Mouse (Mus musculus) CH12.LX (cell line): ENCODE measurements around the gene Nek9. TPM values are rescaled to one million over a fixed set of nuclear protein-coding genes. Genes with fewer than 3 reads are reported as not detected.

Experiments used
- DNase-seq: peaks from one replicate; pipeline ENCODE4 v3.0.0-alpha.2; 2013; ENCODE audit errors: extremely low read depth
- H3K27ac ChIP-seq: 2 replicates; pipeline ENCODE4 v1.5.1; 2012; ENCODE audit warnings: low read depth, mild to moderate bottlenecking, control low read depth, moderate library complexity; ENCODE audit not compliant: insufficient read depth
- H3K27me3 ChIP-seq: replicated peaks from 2 replicates; pipeline ENCODE3; 2012; ENCODE audit warnings: inconsistent platforms
- H3K36me3 ChIP-seq, 2 experiments: replicated peaks in 1 of 2; 2 replicates each; pipeline versions ENCODE3 to v1.6.1; 2012; ENCODE audit warnings: inconsistent platforms in 1 of 2, low read length in 1 of 2, mild to moderate bottlenecking in 1 of 2, mixed read lengths in 1 of 2, moderate library complexity in 1 of 2; ENCODE audit not compliant: control insufficient read depth in 1 of 2, insufficient read depth in 1 of 2
- H3K4me1 ChIP-seq, 2 experiments: 2 replicates each; pipeline ENCODE4 v1.6.1; 2012; ENCODE audit warnings: inconsistent platforms in 1 of 2, moderate library complexity in 1 of 2; ENCODE audit not compliant: insufficient read depth in 2 of 2, control insufficient read depth in 1 of 2
- H3K4me2 ChIP-seq: 2 replicates; pipeline ENCODE4 v1.6.1; 2012; ENCODE audit warnings: low read depth, mild to moderate bottlenecking, control low read depth; ENCODE audit not compliant: poor library complexity, insufficient read depth, severe bottlenecking
- H3K4me3 ChIP-seq, 3 experiments: fragments of 150-350 bp in 1 of 3; sonication (generic) in 1 of 3; replicated peaks in 1 of 3; 2 replicates each; pipeline versions ENCODE3 to v1.5.1; 2011 to 2012; ENCODE audit warnings: low read depth in 2 of 3, low read length in 2 of 3, mild to moderate bottlenecking in 2 of 3, moderate library complexity in 2 of 3, control low read depth in 1 of 3, improper control_type of control experiment in 1 of 3, inconsistent platforms in 1 of 3, mixed read lengths in 1 of 3; ENCODE audit not compliant: poor library complexity in 1 of 3
- H3K79me2 ChIP-seq: replicated peaks from 2 replicates; pipeline ENCODE4 v1.6.1; 2012; ENCODE audit warnings: mild to moderate bottlenecking, moderate library complexity; ENCODE audit not compliant: control insufficient read depth, poor library complexity, insufficient read depth, severe bottlenecking; ENCODE audit errors: extremely low read depth
- H3K9ac ChIP-seq: 2 replicates; pipeline ENCODE4 v1.6.1; 2012; ENCODE audit warnings: low read depth, mild to moderate bottlenecking, control low read depth, moderate library complexity; ENCODE audit not compliant: insufficient read depth
- H3K9me3 ChIP-seq: replicated peaks from 2 replicates; pipeline ENCODE3; 2012; ENCODE audit warnings: low read length, inconsistent platforms, mixed read lengths
- CTCF ChIP-seq, 2 experiments: IDR thresholded peaks in 1 of 2; conservative IDR thresholded peaks in 1 of 2; 2 replicates each; pipeline ENCODE4 v1.5.1; 2011 to 2012; ENCODE audit warnings: low read depth in 2 of 2, low read length in 2 of 2, improper control_type of control experiment in 1 of 2, inconsistent platforms in 1 of 2, mild to moderate bottlenecking in 1 of 2, moderate library complexity in 1 of 2
- E2F4 ChIP-seq: IDR thresholded peaks from 2 replicates; pipeline ENCODE4 v1.6.1; 2011; ENCODE audit warnings: low read depth, low read length, improper control_type of control experiment; ENCODE audit not compliant: insufficient replicate concordance
- ELF1 ChIP-seq: IDR thresholded peaks from 2 replicates; pipeline ENCODE4 v1.6.1; 2014; ENCODE audit warnings: low read depth, mild to moderate bottlenecking, inconsistent platforms, low read length, improper control_type of control experiment
- EP300 ChIP-seq: IDR thresholded peaks from 2 replicates; pipeline ENCODE4 v1.6.1; 2011; ENCODE audit warnings: low read length, improper control_type of control experiment
- ETS1 ChIP-seq: conservative IDR thresholded peaks from 2 replicates; pipeline ENCODE4 v1.6.1; 2012; ENCODE audit warnings: low read depth, mild to moderate bottlenecking, inconsistent platforms, low read length, improper control_type of control experiment, moderate library complexity
- GABPA ChIP-seq: IDR thresholded peaks from 2 replicates; pipeline ENCODE4 v1.6.1; 2012; ENCODE audit warnings: low read depth, low read length, improper control_type of control experiment, inconsistent platforms; ENCODE audit not compliant: insufficient replicate concordance
- MAFK ChIP-seq: IDR thresholded peaks from 2 replicates; pipeline ENCODE4 v1.6.1; 2011; ENCODE audit warnings: low read length, improper control_type of control experiment; ENCODE audit not compliant: insufficient replicate concordance
- MAX ChIP-seq: IDR thresholded peaks from 2 replicates; pipeline ENCODE4 v1.6.1; 2011; ENCODE audit warnings: low read length, improper control_type of control experiment
- MAZ ChIP-seq: IDR thresholded peaks from 2 replicates; pipeline ENCODE4 v1.6.1; 2012; ENCODE audit warnings: low read depth, mild to moderate bottlenecking, inconsistent platforms, low read length, improper control_type of control experiment, moderate library complexity
- MYC ChIP-seq: IDR thresholded peaks from 2 replicates; pipeline ENCODE4 v1.6.1; 2011; ENCODE audit warnings: low read depth, mild to moderate bottlenecking, improper control_type of control experiment, low read length
- NELFE ChIP-seq: IDR thresholded peaks from 2 replicates; pipeline ENCODE4 v1.6.1; 2011; ENCODE audit warnings: low read depth, low read length, improper control_type of control experiment
- NRF1 ChIP-seq: IDR thresholded peaks from 2 replicates; pipeline ENCODE4 v1.6.1; 2014; ENCODE audit warnings: low read depth, mild to moderate bottlenecking, inconsistent platforms, low read length, improper control_type of control experiment, moderate library complexity
- PAX5 ChIP-seq: IDR thresholded peaks from 2 replicates; pipeline ENCODE4 v1.6.1; 2012; ENCODE audit warnings: low read length, inconsistent platforms, mixed read lengths
- POLR2A ChIP-seq: IDR thresholded peaks from 2 replicates; pipeline ENCODE4 v1.6.1; 2011; ENCODE audit warnings: low read depth, mild to moderate bottlenecking, improper control_type of control experiment, low read length
- POLR2AphosphoS2 ChIP-seq: IDR thresholded peaks from 2 replicates; pipeline ENCODE4 v1.6.1; 2011; ENCODE audit warnings: low read depth, low read length, improper control_type of control experiment
- RAD21 ChIP-seq: IDR thresholded peaks from 2 replicates; pipeline ENCODE4 v1.6.1; 2011; ENCODE audit warnings: low read depth, mild to moderate bottlenecking, low read length, improper control_type of control experiment, moderate library complexity
- SMC3 ChIP-seq: IDR thresholded peaks from 2 replicates; pipeline ENCODE4 v1.6.1; 2011; ENCODE audit warnings: low read depth, low read length, improper control_type of control experiment
- TCF12 ChIP-seq: IDR thresholded peaks from 2 replicates; pipeline ENCODE4 v1.6.1; 2014; ENCODE audit warnings: low read depth, mild to moderate bottlenecking, inconsistent platforms, low read length, improper control_type of control experiment
- USF1 ChIP-seq: IDR thresholded peaks from 2 replicates; pipeline ENCODE4 v1.6.1; 2014; ENCODE audit warnings: low read depth, mild to moderate bottlenecking, inconsistent platforms, low read length, improper control_type of control experiment
- USF2 ChIP-seq: conservative IDR thresholded peaks from 2 replicates; pipeline ENCODE4 v1.6.1; 2011; ENCODE audit warnings: low read depth, low read length, improper control_type of control experiment
- ZC3H11A ChIP-seq: IDR thresholded peaks from 2 replicates; pipeline ENCODE4 v1.6.1; 2012; ENCODE audit warnings: low read depth, mild to moderate bottlenecking, inconsistent platforms, low read length, improper control_type of control experiment
- ZKSCAN1 ChIP-seq: IDR thresholded peaks from 2 replicates; pipeline ENCODE4 v1.6.1; 2012; ENCODE audit warnings: low read depth, inconsistent platforms, low read length, improper control_type of control experiment, borderline replicate concordance
- ZNF384 ChIP-seq: IDR thresholded peaks from 2 replicates; pipeline ENCODE4 v1.6.1; 2012; ENCODE audit warnings: low read depth, low read length, improper control_type of control experiment, inconsistent platforms
- dilution Hi-C: fragments of 300-500 bp; cut with MboI; formaldehyde crosslinking; loops from 2 replicates; pipeline ENCODE4 v1.14.3; 2020; ENCODE audit warnings: low sequenced_read_pairs; ENCODE audit not compliant: extremely low pct_unique_long_range_greater_than_20kb, extremely low pct_ligation_motif_present
- in situ Hi-C: fragments of 300-500 bp; cut with MboI; formaldehyde crosslinking; loops from 3 replicates; pipeline ENCODE4 v1.14.3; 2019; ENCODE audit warnings: low sequenced_read_pairs, low pct_ligation_motif_present, low pct_unique_long_range_greater_than_20kb, mixed read lengths
- polyA plus RNA-seq: library from polyadenylated mRNA; unstranded; fragments of >175 nt; gene quantifications from 2 replicates; pipeline ENCODE4 v1.2.1, GENCODE M21; 2012; ENCODE audit warnings: low read depth; ENCODE audit not compliant: insufficient read length
- total RNA-seq, 2 experiments: library from RNA; depleted of rRNA; stranded (reverse); fragments of 300-350 nt in 1 of 2; fragments of >200 nt in 1 of 2; gene quantifications; 2 replicates each; pipeline ENCODE4 v1.2.3; 2012 to 2014

Nek9 gene
- total and polyA plus RNA-seq, 3 experiments, result 15.6 to 30.9 (median 27.4) TPM

DNA sequence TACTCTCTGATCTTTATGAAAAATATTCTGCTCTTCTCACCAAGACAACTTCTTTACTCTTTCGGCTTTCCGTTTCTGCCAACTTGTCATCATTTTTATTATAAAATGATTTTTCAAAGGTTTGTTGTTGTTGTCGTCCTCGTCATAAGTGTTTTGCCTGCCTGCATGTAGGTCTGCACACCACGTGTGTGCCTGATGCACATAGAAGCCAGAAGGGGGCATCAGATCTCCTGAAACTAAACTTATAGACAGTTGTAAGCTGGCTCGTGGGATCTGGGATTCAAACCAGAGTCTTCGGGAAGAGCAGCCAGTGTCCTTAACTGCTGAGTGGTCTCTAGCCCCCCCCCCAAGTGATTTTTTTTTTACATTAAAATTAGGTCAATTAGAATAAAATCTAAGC, 41.8 kb upstream of the Nek9 start:
- no peak overlapping the region for H3K9ac ChIP-seq
- no peaks in the 10 kb centered on the region for H3K27me3 ChIP-seq
- no peaks in the 10 kb centered on the region for H3K9me3 ChIP-seq
- dilution Hi-C loops, result no loop called here
- in situ Hi-C loops, result no loop called here
- no peaks in the 10 kb centered on the region for H3K79me2 ChIP-seq
- H3K4me2 ChIP-seq, result no peak overlapping the region
- H3K4me1 ChIP-seq, result peaks cover 0 to 8% of the 10 kb centered on the region in 2 experiments; a peak in 1 of 4 replicates
- no peaks in the 10 kb centered on the region for H3K36me3 ChIP-seq
- H3K4me3 ChIP-seq, result no peak overlapping the region
- peak in 1 of 2 experiments; percentile 50; a peak in 2 of 4 replicates for TF ChIP-seq CTCF (conservative IDR thresholded peaks at IDR 0.05 in 1 of 2, IDR thresholded peaks at IDR 0.05 in 1 of 2; ENCODE audit: low read depth in 2 of 2, low read length in 2 of 2)
- TF ChIP-seq ETS1, result no peak
- peak; percentile 33 for TF ChIP-seq RAD21
- TF ChIP-seq MAZ, result no peak
- no peak for TF ChIP-seq GABPA
- TF ChIP-seq USF1, result no peak
- peak; percentile 46 for TF ChIP-seq SMC3
- no peak for TF ChIP-seq ZNF384
- no peak for TF ChIP-seq POLR2A
- no peak for TF ChIP-seq MYC
- no peak for TF ChIP-seq NELFE
- TF ChIP-seq, all 38 proteins: peak for 3
- no peak overlapping the region for H3K27ac ChIP-seq
- DNase-seq, result no peak

DNA sequence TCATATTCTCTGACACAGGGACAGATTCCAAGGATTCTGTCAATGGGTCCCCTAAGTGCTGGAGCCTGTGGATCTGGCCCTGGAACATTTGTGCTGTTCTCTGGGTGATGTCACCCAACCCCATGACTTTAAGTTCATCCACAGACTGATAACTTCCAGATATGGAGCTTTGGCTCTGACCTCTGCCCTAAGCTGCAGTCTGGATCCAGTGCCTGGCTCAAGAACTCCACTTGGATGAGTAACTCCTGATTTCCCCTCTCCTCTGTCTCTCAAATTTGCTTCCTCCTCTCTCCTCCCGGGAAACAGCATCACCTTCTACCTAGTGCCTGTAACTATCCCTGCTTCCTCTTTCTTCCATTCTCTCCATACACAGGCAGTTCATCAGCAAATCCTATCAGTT, 41.1 kb upstream of the Nek9 start:
- no peak for TF ChIP-seq EP300
- TF ChIP-seq, all 38 proteins: peak for 0
- no peak for DNase-seq
- in situ Hi-C loops, result no loop called here
- no peaks in the 10 kb centered on the region for H3K36me3 ChIP-seq
- no peaks in the 10 kb centered on the region for H3K9me3 ChIP-seq
- no peak overlapping the region for H3K27ac ChIP-seq
- H3K4me2 ChIP-seq, result no peak overlapping the region
- H3K9ac ChIP-seq, result no peak overlapping the region
- no peaks in the 10 kb centered on the region for H3K27me3 ChIP-seq
- H3K79me2 ChIP-seq, result no peaks in the 10 kb centered on the region
- H3K4me1 ChIP-seq, result peaks cover 0 to 5% of the 10 kb centered on the region in 2 experiments; a peak in 1 of 4 replicates
- no peak overlapping the region for H3K4me3 ChIP-seq
- dilution Hi-C loops, result no loop called here

- Histone ChIP-seq H3K4me1 (peaks cover 0 to 3% of the 10 kb centered on the region in 2 experiments; a peak in 1 of 4 replicates), H3K9ac (no peak overlapping the region), H3K4me2 (no peak overlapping the region), H3K27ac (no peak overlapping the region), H3K36me3 (no peaks in the 10 kb centered on the region), H3K9me3 (no peaks in the 10 kb centered on the region), H3K79me2 (peaks cover 12% of the 10 kb centered on the region), H3K27me3 (no peaks in the 10 kb centered on the region), H3K4me3 (no peak overlapping the region)
- no peak for DNase-seq
- dilution Hi-C loops (no loop called here), in situ Hi-C loops (loop anchor here (10.0 kb wide), 1 partner anchor 107 kb away; no protein-coding TSS in a partner anchor)
- TF ChIP-seq SMC3 (peak; percentile 39), RAD21 (peak; percentile 55), PAX5 (no peak), USF1 (no peak), E2F4 (no peak), MAFK (no peak), USF2 (no peak), ELF1 (no peak), ETS1 (no peak), ZC3H11A (0 out of 2 replicates have a peak, but pooled peaks have one; percentile 2), TCF12 (no peak), POLR2A (no peak), MAZ (no peak), EP300 (no peak), CTCF (conservative IDR thresholded peaks at IDR 0.05 in 1 of 2, IDR thresholded peaks at IDR 0.05 in 1 of 2; ENCODE audit: low read depth in 2 of 2, low read length in 2 of 2) (peak in 1 of 2 experiments; percentile 60; a peak in 2 of 4 replicates), MAX (no peak), NRF1 (no peak), ZKSCAN1 (no peak), POLR2AphosphoS2 (no peak)
Measured at GRCm38 (mm10) chr12:85378271-85378670, 39.1 kb upstream of the Nek9 start.
